Mouse (Mus musculus) liver, embryonic 15.5 days (tissue): Measurements from ENCODE around the gene Olfr104-ps. TPM values are rescaled to one million over a fixed set of nuclear protein-coding genes. Genes with fewer than 3 reads are reported as not detected.

Source experiments
- ATAC-seq: fragments of 200-750 bp; cut with Nextera tagmentation; 2 replicates; pipeline ENCODE4 v1.8.0; 2017; ENCODE audit warnings: moderate number of reproducible peaks, mild to moderate bottlenecking, moderate library complexity; ENCODE audit not compliant: insufficient read depth
- H3K27ac ChIP-seq: fragments of 300-500 bp; sonication (generic); replicated peaks from 2 replicates; pipeline ENCODE4 v1.5.1; 2015; ENCODE audit warnings: mild to moderate bottlenecking, inconsistent platforms
- H3K27me3 ChIP-seq: fragments of 300-500 bp; sonication (generic); 2 replicates; pipeline ENCODE4 v1.6.1; 2015; ENCODE audit warnings: mild to moderate bottlenecking, inconsistent platforms
- H3K36me3 ChIP-seq: fragments of 300-500 bp; sonication (generic); replicated peaks from 2 replicates; pipeline ENCODE4 v1.6.1; 2015; ENCODE audit warnings: moderate library complexity, mild to moderate bottlenecking, inconsistent platforms
- H3K4me1 ChIP-seq: fragments of 300-500 bp; sonication (generic); replicated peaks from 2 replicates; pipeline ENCODE4 v1.6.1; 2015; ENCODE audit warnings: inconsistent platforms
- H3K4me2 ChIP-seq: fragments of 300-500 bp; sonication (generic); 2 replicates; pipeline ENCODE4 v1.6.1; 2015; ENCODE audit warnings: moderate library complexity, mild to moderate bottlenecking, inconsistent platforms
- H3K4me3 ChIP-seq: fragments of 300-500 bp; sonication (generic); replicated peaks from 2 replicates; pipeline ENCODE4 v1.5.1; 2015; ENCODE audit warnings: mild to moderate bottlenecking, inconsistent platforms
- H3K9ac ChIP-seq: fragments of 300-500 bp; sonication (generic); 2 replicates; pipeline ENCODE4 v1.6.1; 2015; ENCODE audit warnings: moderate library complexity, mild to moderate bottlenecking, inconsistent platforms
- H3K9me3 ChIP-seq: fragments of 300-500 bp; sonication (generic); replicated peaks from 2 replicates; pipeline ENCODE4 v1.6.1; 2016; ENCODE audit warnings: inconsistent platforms
- WGBS: fragments of 180-500 bp; shearing (Covaris S2); methylation state at CpG from one replicate; pipeline ENCODE4 v1.1.7; 2015; ENCODE audit warnings: mixed read lengths; ENCODE audit not compliant: insufficient replicate concordance; 5-methylcytosine and 5-hydroxymethylcytosine counted together
- polyA plus RNA-seq: library from polyadenylated mRNA; unstranded; fragments of >200 nt; fragmentation: Nextera tagmentation; extraction: Ambion mirVana; gene quantifications from 2 replicates; pipeline ENCODE4 v1.2.1, GENCODE M21; 2015

Gene Olfr104-ps
- polyA plus RNA-seq = not detected in 2 replicates

DNA sequence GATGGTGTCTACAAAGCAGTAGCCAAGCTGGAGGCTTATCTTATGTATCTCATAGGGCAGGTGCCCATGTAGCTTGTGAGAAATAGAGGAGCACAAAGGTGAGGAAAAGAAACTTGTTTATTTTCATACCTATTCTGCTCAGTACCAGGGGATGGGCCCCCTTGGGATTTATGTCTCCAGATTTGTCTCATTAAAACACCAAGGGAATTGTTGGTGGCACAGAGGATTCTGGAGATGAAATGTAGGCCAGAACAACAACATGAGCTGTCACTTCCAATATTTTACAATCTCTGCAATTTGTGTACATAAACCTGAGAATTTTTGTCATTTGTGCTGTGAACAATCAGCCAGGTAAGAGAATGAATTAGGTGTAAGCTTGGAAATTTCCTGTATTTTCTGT is at the start of gene Olfr104-ps:
Gene Olfr104-ps, plus strand, starts transcription at position 301 of the 400 bp plus-strand sequence.
- H3K9me3 ChIP-seq = no peaks in the 10 kb centered on the region
- no peaks in the 10 kb centered on the region for H3K27me3 ChIP-seq
- no peaks in the 10 kb centered on the region for H3K36me3 ChIP-seq
- H3K9ac ChIP-seq = no peak within 1 kb of the TSS
- H3K4me1 ChIP-seq = no peaks in the 10 kb centered on the region
- no peak within 1 kb of the TSS for H3K4me2 ChIP-seq
- H3K27ac ChIP-seq = no peak within 1 kb of the TSS
- no peak within 1 kb of the TSS for H3K4me3 ChIP-seq
- no peak for ATAC-seq

GRCm38 (mm10) chr17:37310146-37310699 is 49.2 kb upstream of the Olfr104-ps start:
- no peak overlapping the region for H3K4me3 ChIP-seq
- no peaks in the 10 kb centered on the region for H3K27me3 ChIP-seq
- no peaks in the 10 kb centered on the region for H3K4me1 ChIP-seq
- H3K4me2 ChIP-seq = no peak overlapping the region
- H3K27ac ChIP-seq = no peak overlapping the region
- no peaks in the 10 kb centered on the region for H3K9me3 ChIP-seq
- no peak overlapping the region for H3K9ac ChIP-seq
- 23% methylated on average over 2 of the region's 2 CpGs for WGBS
- no peaks in the 10 kb centered on the region for H3K36me3 ChIP-seq
- ATAC-seq = no peak

GRCm38 (mm10) chr17:37316954-37317353 is 42.4 kb upstream of the Olfr104-ps start, which contains the start of gene Olfr102:
Olfr102 (minus strand) TSS chr17:37317054.
- Histone ChIP-seq H3K27ac (no peak within 1 kb of the TSS), H3K4me2 (no peak within 1 kb of the TSS), H3K4me3 (no peak within 1 kb of the TSS), H3K4me1 (no peaks in the 10 kb centered on the region), H3K9ac (no peak within 1 kb of the TSS), H3K27me3 (no peaks in the 10 kb centered on the region), H3K9me3 (no peaks in the 10 kb centered on the region), H3K36me3 (no peaks in the 10 kb centered on the region)
- ATAC-seq = no peak

DNA sequence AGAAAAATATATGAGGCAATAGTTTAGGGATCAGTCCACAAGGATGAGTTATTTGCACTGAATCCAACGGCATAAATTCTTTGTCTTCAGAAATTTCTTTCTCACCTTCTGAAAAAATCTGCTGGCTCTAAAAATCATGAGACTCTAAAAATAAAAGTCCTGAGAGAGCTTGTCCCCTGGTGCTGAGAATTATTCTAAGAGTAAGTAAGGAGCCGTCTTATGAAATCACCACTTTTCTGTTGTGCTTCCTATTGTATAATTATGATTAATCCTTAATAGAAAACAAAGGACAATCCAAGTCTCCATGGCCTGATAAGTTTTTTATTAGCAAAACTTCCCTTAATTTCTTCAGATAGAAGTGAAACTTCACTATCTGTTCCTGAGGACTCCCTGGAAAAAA is 19.8 kb upstream of the Olfr104-ps start, which contains the start of gene Olfr103:
Gene Olfr103, minus strand, starts transcription at position 101 of the 400 bp plus-strand sequence.
- no peaks in the 10 kb centered on the region for H3K27me3 ChIP-seq
- no peaks in the 10 kb centered on the region for H3K9me3 ChIP-seq
- WGBS = 67% methylated on average over 2 of the region's 2 CpGs
- H3K4me2 ChIP-seq = no peak within 1 kb of the TSS
- H3K4me1 ChIP-seq = no peaks in the 10 kb centered on the region
- no peak for ATAC-seq
- no peaks in the 10 kb centered on the region for H3K36me3 ChIP-seq
- no peak within 1 kb of the TSS for H3K4me3 ChIP-seq
- no peak within 1 kb of the TSS for H3K27ac ChIP-seq
- no peak within 1 kb of the TSS for H3K9ac ChIP-seq

GRCm38 (mm10) chr17:37378733-37379132 is 19.4 kb downstream of the Olfr104-ps start, which contains the start of gene Olfr105-ps:
Olfr105-ps (plus strand) TSS chr17:37379033.
- H3K4me1 ChIP-seq = no peaks in the 10 kb centered on the region
- no peak within 1 kb of the TSS for H3K9ac ChIP-seq
- H3K4me3 ChIP-seq = no peak within 1 kb of the TSS
- H3K9me3 ChIP-seq = no peaks in the 10 kb centered on the region
- H3K36me3 ChIP-seq = no peaks in the 10 kb centered on the region
- no peak within 1 kb of the TSS for H3K4me2 ChIP-seq
- no peaks in the 10 kb centered on the region for H3K27me3 ChIP-seq
- no peak for ATAC-seq
- H3K27ac ChIP-seq = no peak within 1 kb of the TSS

GRCm38 (mm10) chr17:37390093-37390492 is 30.7 kb downstream of the Olfr104-ps start, which contains the start of gene Olfr106-ps:
Olfr106-ps (plus strand) TSS chr17:37390393.
- H3K4me3 ChIP-seq = no peak within 1 kb of the TSS
- no peaks in the 10 kb centered on the region for H3K9me3 ChIP-seq
- H3K9ac ChIP-seq = no peak within 1 kb of the TSS
- no peak for ATAC-seq
- 47% methylated on average over 1 of the region's 1 CpGs for WGBS
- no peak within 1 kb of the TSS for H3K27ac ChIP-seq
- no peaks in the 10 kb centered on the region for H3K27me3 ChIP-seq
- no peak within 1 kb of the TSS for H3K4me2 ChIP-seq
- no peaks in the 10 kb centered on the region for H3K4me1 ChIP-seq
- H3K36me3 ChIP-seq = no peaks in the 10 kb centered on the region

DNA sequence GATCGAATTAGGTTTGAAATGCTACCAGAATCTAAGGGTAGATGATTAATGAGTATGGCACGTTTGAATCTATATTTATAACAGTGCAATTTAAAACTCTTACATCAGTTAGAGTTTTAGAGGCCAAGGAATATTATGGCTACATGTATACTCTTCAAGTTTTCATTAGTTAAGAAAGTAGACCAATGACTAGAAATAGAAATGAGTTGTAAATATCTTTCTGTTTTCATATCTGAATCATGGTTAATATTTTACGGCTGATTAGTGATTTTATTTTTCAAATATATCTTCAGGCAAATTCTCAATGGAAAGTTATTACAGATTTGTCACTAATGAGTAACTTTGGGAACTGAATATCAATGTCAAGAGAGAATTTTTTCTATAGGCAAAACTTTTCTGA is 39.5 kb downstream of the Olfr104-ps start, which contains the start of gene Olfr107:
Gene Olfr107, plus strand, starts transcription at position 301 of the 400 bp plus-strand sequence.
- Histone ChIP-seq H3K4me2 (no peak within 1 kb of the TSS), H3K27me3 (no peaks in the 10 kb centered on the region), H3K27ac (no peak within 1 kb of the TSS), H3K9me3 (no peaks in the 10 kb centered on the region), H3K36me3 (no peaks in the 10 kb centered on the region), H3K4me3 (no peak within 1 kb of the TSS), H3K9ac (no peak within 1 kb of the TSS), H3K4me1 (no peaks in the 10 kb centered on the region)
- WGBS = 52% methylated on average over 3 of the region's 3 CpGs
- no peak for ATAC-seq

- no peak overlapping the region for H3K4me2 ChIP-seq
- H3K9me3 ChIP-seq = 0 out of 2 replicates have a peak, but pooled peaks cover 4% of the 10 kb centered on the region
- H3K27me3 ChIP-seq = no peaks in the 10 kb centered on the region
- H3K9ac ChIP-seq = no peak overlapping the region
- H3K27ac ChIP-seq = no peak overlapping the region
- ATAC-seq = no peak
- H3K4me3 ChIP-seq = no peak overlapping the region
- H3K4me1 ChIP-seq = no peaks in the 10 kb centered on the region
- no peaks in the 10 kb centered on the region for H3K36me3 ChIP-seq
Observed at GRCm38 (mm10) chr17:37413380-37413779, 54.0 kb downstream of the Olfr104-ps start.

Other genes with a start within 250 kb of the Olfr104-ps start
- gene Olfr92, start 239.5 kb upstream of the Olfr104-ps start, polyA plus RNA-seq = not detected in 2 replicates
- gene Olfr93, start 198.1 kb upstream of the Olfr104-ps start, polyA plus RNA-seq = not detected in 2 replicates
- gene Ubd, start 165.7 kb upstream of the Olfr104-ps start, polyA plus RNA-seq = not detected in 2 replicates
- not detected in 2 replicates for gene Olfr94, start 158.6 kb upstream of the Olfr104-ps start, polyA plus RNA-seq
- not detected in 2 replicates for gene Olfr95, start 146.5 kb upstream of the Olfr104-ps start, polyA plus RNA-seq
- not detected in 2 replicates for gene Olfr96, start 139.4 kb upstream of the Olfr104-ps start, polyA plus RNA-seq
- not detected in 2 replicates for gene Olfr97, start 122.3 kb upstream of the Olfr104-ps start, polyA plus RNA-seq
- gene Olfr98, start 95.8 kb upstream of the Olfr104-ps start, polyA plus RNA-seq = not detected in 2 replicates
- gene H2-M3, start 89.4 kb upstream of the Olfr104-ps start, polyA plus RNA-seq = 2.0 TPM in 2 replicates
- not detected in 2 replicates for gene Olfr99, start 76.1 kb upstream of the Olfr104-ps start, polyA plus RNA-seq
- not detected in 2 replicates for gene Olfr101, start 55.3 kb upstream of the Olfr104-ps start, polyA plus RNA-seq
- not detected in 2 replicates for gene Olfr102, start 42.5 kb upstream of the Olfr104-ps start, polyA plus RNA-seq
- gene Olfr103, start 19.9 kb upstream of the Olfr104-ps start, polyA plus RNA-seq = not detected in 2 replicates
- not detected in 2 replicates for gene Olfr105-ps, start 19.5 kb downstream of the Olfr104-ps start, polyA plus RNA-seq
- not detected in 2 replicates for gene Olfr106-ps, start 30.8 kb downstream of the Olfr104-ps start, polyA plus RNA-seq
- not detected in 2 replicates for gene Olfr107, start 39.6 kb downstream of the Olfr104-ps start, polyA plus RNA-seq
- not detected in 2 replicates for gene Olfr108, start 85.9 kb downstream of the Olfr104-ps start, polyA plus RNA-seq
- not detected in 2 replicates for gene Olfr109, start 99.3 kb downstream of the Olfr104-ps start, polyA plus RNA-seq
- gene H2-M2, start 124.0 kb downstream of the Olfr104-ps start, polyA plus RNA-seq = not detected in 2 replicates
- not detected in 2 replicates for gene Olfr110, start 132.9 kb downstream of the Olfr104-ps start, polyA plus RNA-seq
- gene Olfr111, start 148.4 kb downstream of the Olfr104-ps start, polyA plus RNA-seq = not detected in 2 replicates
- not detected in 2 replicates for gene Olfr112, start 209.9 kb downstream of the Olfr104-ps start, polyA plus RNA-seq
- not detected in 2 replicates for gene Olfr113, start 218.1 kb downstream of the Olfr104-ps start, polyA plus RNA-seq
- gene Olfr114, start 233.2 kb downstream of the Olfr104-ps start, polyA plus RNA-seq = not detected in 2 replicates